Mouse (Mus musculus) embryonic facial prominence, embryonic 14.5 days (tissue): ENCODE results near the gene Ntf3. TPM values are rescaled to one million over a fixed set of nuclear protein-coding genes. Genes with fewer than 3 reads are reported as not detected.
A peak's percentile ranks its signal among the peaks of the same experiment; 100 is the strongest.

Experiments used
- ATAC-seq: fragments of 200-750 bp; cut with Nextera tagmentation; 2 replicates; pipeline ENCODE4 v1.8.0; 2017; ENCODE audit warnings: low read depth, moderate number of reproducible peaks, moderate TSS enrichment
- DNase-seq: peaks from one replicate; pipeline ENCODE4 v3.0.0-alpha.2; 2015; ENCODE audit warnings: low spot score
- H3K27ac ChIP-seq: fragments of 300-500 bp; sonication (generic); replicated peaks from 2 replicates; pipeline ENCODE4 v1.5.1; 2014; ENCODE audit warnings: low read depth, mild to moderate bottlenecking, low read length, moderate library complexity
- H3K27me3 ChIP-seq: fragments of 300-500 bp; sonication (generic); replicated peaks from 2 replicates; pipeline ENCODE4 v1.6.1; 2014; ENCODE audit warnings: low read length; ENCODE audit not compliant: control insufficient read depth, insufficient read depth
- H3K36me3 ChIP-seq: fragments of 300-500 bp; sonication (generic); 2 replicates; pipeline ENCODE4 v1.6.1; 2014; ENCODE audit warnings: low read length, mixed read lengths; ENCODE audit not compliant: control insufficient read depth, insufficient read depth
- H3K4me1 ChIP-seq: fragments of 300-500 bp; sonication (generic); 2 replicates; pipeline ENCODE4 v1.6.1; 2014; ENCODE audit warnings: antibody characterized with exemption, low read length; ENCODE audit not compliant: control insufficient read depth, insufficient read depth
- H3K4me2 ChIP-seq: fragments of 300-500 bp; sonication (generic); 2 replicates; pipeline ENCODE4 v1.6.1; 2014; ENCODE audit warnings: low read depth, mild to moderate bottlenecking, low read length, moderate library complexity, mixed read lengths
- H3K4me3 ChIP-seq: fragments of 300-500 bp; sonication (generic); 2 replicates; pipeline ENCODE4 v1.5.1; 2014; ENCODE audit warnings: low read depth, mild to moderate bottlenecking, low read length
- H3K9ac ChIP-seq: fragments of 300-500 bp; sonication (generic); 2 replicates; pipeline ENCODE4 v1.6.1; 2014; ENCODE audit warnings: low read depth, mild to moderate bottlenecking, low read length, moderate library complexity, mixed read lengths
- H3K9me3 ChIP-seq: fragments of 300-500 bp; sonication (generic); 2 replicates; pipeline ENCODE4 v1.6.1; 2016; ENCODE audit warnings: low read length; ENCODE audit not compliant: control insufficient read depth
- WGBS: fragments of 180-500 bp; shearing (Covaris S2); extraction: QIAGEN DNeasy Blood & Tissue Kit; methylation state at CpG from one replicate; pipeline ENCODE4 v1.1.7; 2014; 5-methylcytosine and 5-hydroxymethylcytosine counted together
- polyA plus RNA-seq: library from polyadenylated mRNA; unstranded; fragments of >200 nt; fragmentation: Nextera tagmentation; extraction: Ambion mirVana; gene quantifications from 2 replicates; pipeline ENCODE4 v1.2.1, GENCODE M21; 2014

Ntf3 gene
- polyA plus RNA-seq, 1 experiment from 2014 or later, result 10.9 TPM

DNA sequence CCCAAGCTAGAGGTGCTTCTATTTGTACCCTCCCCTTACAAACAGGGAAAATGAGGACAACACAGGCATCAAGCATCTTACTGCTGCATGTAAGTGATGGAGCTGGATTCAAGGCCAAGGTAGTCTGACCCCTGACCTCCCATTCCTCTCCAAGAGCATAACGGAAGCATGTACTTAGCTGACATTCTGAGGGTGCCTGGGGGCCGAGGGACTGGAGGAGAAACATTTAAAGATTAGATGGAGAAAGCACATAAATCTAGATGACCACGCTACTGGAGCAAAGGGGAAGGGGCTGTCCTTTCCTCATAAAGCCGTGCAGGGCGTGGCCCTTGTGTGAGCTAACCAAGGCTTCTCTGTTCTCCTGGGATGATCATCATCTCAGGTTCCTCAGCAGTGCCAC is 23.1 kb downstream of the Ntf3 start:
- no peak overlapping the region for H3K4me3 ChIP-seq
- DNase-seq (no peak), ATAC-seq (no peak)
- no peaks in the 10 kb centered on the region for H3K27me3 ChIP-seq
- H3K27ac ChIP-seq, result no peak overlapping the region
- H3K9ac ChIP-seq, result no peak overlapping the region
- 60% methylated on average over 5 of the region's 5 CpGs for WGBS
- H3K4me2 ChIP-seq, result no peak overlapping the region
- H3K36me3 ChIP-seq, result 0 out of 2 replicates have a peak, but pooled peaks cover 5% of the 10 kb centered on the region
- H3K4me1 ChIP-seq, result peaks cover 36% of the 10 kb centered on the region
- no peaks in the 10 kb centered on the region for H3K9me3 ChIP-seq

GRCm38 (mm10) chr6:126142741-126143140 is 24.0 kb downstream of the Ntf3 start:
- Histone ChIP-seq H3K9me3 (no peaks in the 10 kb centered on the region), H3K27ac (no peak overlapping the region), H3K4me3 (no peak overlapping the region), H3K27me3 (no peaks in the 10 kb centered on the region), H3K36me3 (0 out of 2 replicates have a peak, but pooled peaks cover 6% of the 10 kb centered on the region), H3K4me1 (peaks cover 36% of the 10 kb centered on the region), H3K4me2 (no peak overlapping the region), H3K9ac (no peak overlapping the region)
- 31% methylated on average over 3 of the region's 3 CpGs for WGBS
- ATAC-seq (peak; percentile 69), DNase-seq (peak; percentile 53)

DNA sequence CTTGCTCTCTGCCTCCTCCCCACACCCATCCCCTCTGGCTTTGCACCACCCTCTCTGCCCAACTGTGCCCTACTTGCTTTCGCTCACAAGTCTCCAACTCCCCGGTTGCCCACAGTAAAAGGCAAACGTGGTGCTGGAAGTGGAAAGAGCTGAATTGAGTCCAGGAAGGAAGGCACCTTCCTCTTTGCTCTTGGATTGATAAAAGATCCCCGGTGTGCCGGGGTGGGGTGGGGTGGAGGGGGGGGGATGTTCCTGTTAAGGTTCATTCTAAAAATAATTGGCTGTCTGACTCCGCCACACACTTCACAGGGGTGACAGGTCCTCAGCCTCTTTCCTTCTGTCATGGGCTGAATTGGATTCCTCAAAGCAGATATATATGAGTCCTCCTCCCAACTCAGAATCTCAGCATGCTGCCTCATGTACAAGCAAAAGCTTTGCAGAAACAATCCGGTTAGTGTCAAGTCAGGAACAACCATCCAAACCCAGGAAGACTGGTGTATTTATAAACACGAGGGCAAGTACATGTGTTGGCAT is 24.6 kb downstream of the Ntf3 start:
- peaks cover 36% of the 10 kb centered on the region for H3K4me1 ChIP-seq
- 0 out of 2 replicates have a peak, but pooled peaks cover 6% of the 10 kb centered on the region for H3K36me3 ChIP-seq
- DNase-seq (no peak), ATAC-seq (no peak)
- H3K4me3 ChIP-seq, result no peak overlapping the region
- no peaks in the 10 kb centered on the region for H3K27me3 ChIP-seq
- no peak overlapping the region for H3K9ac ChIP-seq
- no peak overlapping the region; the same call in 1 of the 2 replicates for H3K27ac ChIP-seq
- 56% methylated on average over 8 of the region's 8 CpGs for WGBS
- no peak overlapping the region for H3K4me2 ChIP-seq
- H3K9me3 ChIP-seq, result no peaks in the 10 kb centered on the region

GRCm38 (mm10) chr6:126141472-126141871 is 25.2 kb downstream of the Ntf3 start:
- H3K4me3 ChIP-seq, result no peak overlapping the region
- H3K4me1 ChIP-seq, result peaks cover 36% of the 10 kb centered on the region
- 0 out of 2 replicates have a peak, but pooled peaks cover 6% of the 10 kb centered on the region for H3K36me3 ChIP-seq
- no peak overlapping the region for H3K9ac ChIP-seq
- H3K9me3 ChIP-seq, result no peaks in the 10 kb centered on the region
- H3K27ac ChIP-seq, result no peak overlapping the region; the same call in 1 of the 2 replicates
- DNase-seq, result peak; percentile 85
- no peaks in the 10 kb centered on the region for H3K27me3 ChIP-seq
- ATAC-seq, result peak; percentile 73
- WGBS, result 35% methylated on average over 12 of the region's 13 CpGs
- no peak overlapping the region for H3K4me2 ChIP-seq

DNA sequence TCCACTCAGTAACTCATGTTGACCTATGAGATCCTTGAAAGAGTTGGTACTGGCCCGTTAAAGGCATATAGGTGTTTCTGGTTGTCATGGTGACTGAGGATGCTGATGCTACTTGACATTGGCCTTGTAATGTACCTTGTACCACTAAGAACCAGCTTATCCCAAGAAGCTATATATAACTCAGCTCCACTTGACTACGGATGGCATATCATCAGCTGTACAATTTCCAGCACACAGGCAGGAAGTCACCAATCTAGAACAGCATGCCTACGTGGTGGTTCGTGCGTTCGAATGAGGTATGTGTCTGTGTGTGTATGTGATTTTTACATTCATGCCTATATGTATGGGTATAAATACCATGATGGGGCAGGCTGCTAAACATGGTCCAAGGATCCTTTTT is 25.7 kb downstream of the Ntf3 start:
- no peak overlapping the region for H3K9ac ChIP-seq
- no peak overlapping the region; the same call in 1 of the 2 replicates for H3K27ac ChIP-seq
- DNase-seq, result no peak
- no peak overlapping the region for H3K4me2 ChIP-seq
- ATAC-seq, result no peak
- H3K9me3 ChIP-seq, result no peaks in the 10 kb centered on the region
- peaks cover 36% of the 10 kb centered on the region for H3K4me1 ChIP-seq
- 72% methylated on average over 6 of the region's 6 CpGs for WGBS
- no peak overlapping the region for H3K4me3 ChIP-seq
- no peaks in the 10 kb centered on the region for H3K27me3 ChIP-seq
- 0 out of 2 replicates have a peak, but pooled peaks cover 5% of the 10 kb centered on the region for H3K36me3 ChIP-seq

DNA sequence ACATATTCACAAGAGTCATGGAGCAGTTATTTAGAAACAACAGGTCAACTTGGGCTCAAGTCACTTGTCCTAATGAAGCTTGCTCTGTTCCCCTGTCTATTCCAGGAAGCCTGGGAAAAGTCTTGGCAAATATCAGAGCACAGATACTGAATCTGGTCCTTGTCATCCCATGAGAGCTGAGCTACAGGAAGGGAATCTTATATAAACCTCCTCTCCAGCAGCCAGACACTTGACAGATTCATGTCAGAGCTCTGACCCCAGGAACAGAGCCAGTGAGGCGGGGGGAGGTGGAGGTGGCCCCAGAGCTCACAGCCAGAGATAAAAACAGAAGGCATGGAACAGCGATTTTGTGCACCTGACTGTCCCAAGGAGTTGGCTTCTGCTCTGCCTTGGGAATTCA is 26.3 kb downstream of the Ntf3 start:
- Histone ChIP-seq H3K4me3 (no peak overlapping the region), H3K4me2 (no peak overlapping the region), H3K9me3 (no peaks in the 10 kb centered on the region), H3K27ac (no peak overlapping the region), H3K4me1 (peaks cover 36% of the 10 kb centered on the region), H3K9ac (no peak overlapping the region), H3K27me3 (no peaks in the 10 kb centered on the region), H3K36me3 (0 out of 2 replicates have a peak, but pooled peaks cover 3% of the 10 kb centered on the region)
- 76% methylated on average over 2 of the region's 2 CpGs for WGBS
- ATAC-seq, result no peak
- DNase-seq, result no peak

GRCm38 (mm10) chr6:126134155-126134906 is 32.4 kb downstream of the Ntf3 start:
- Histone ChIP-seq H3K4me3 (no peak overlapping the region), H3K27me3 (no peaks in the 10 kb centered on the region), H3K9ac (no peak overlapping the region), H3K36me3 (0 out of 2 replicates have a peak, but pooled peaks cover 3% of the 10 kb centered on the region), H3K4me1 (peaks cover 12% of the 10 kb centered on the region; the same call in 1 of the 2 replicates), H3K4me2 (peak overlapping the region; percentile 20), H3K9me3 (no peaks in the 10 kb centered on the region), H3K27ac (no peak overlapping the region)
- WGBS, result 27% methylated on average over 19 of the region's 19 CpGs
- peak; percentile 33; the same call in 1 of the 2 replicates for ATAC-seq
- DNase-seq, result peak; percentile 49

DNA sequence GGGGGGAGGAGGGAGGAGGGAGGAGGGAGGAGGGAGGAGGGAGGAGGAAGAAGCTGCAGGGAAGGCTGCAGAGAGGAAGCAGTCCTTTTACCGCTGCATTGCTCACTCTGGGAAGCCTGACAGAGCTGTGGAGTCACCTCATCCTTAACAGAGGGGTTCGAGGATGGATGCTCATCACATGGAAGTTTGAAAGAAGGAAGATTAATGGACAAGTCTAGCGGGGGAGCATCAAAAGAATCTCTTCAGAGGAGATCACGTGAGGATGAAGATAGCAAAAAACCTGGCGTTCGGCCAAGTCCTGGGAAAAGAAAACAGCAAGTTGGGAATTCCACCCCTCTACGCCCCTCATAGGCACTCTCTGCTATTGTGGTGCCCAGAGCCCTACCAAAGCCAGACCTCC is 38.5 kb downstream of the Ntf3 start:
- Histone ChIP-seq H3K9me3 (no peaks in the 10 kb centered on the region), H3K4me1 (peaks cover 4% of the 10 kb centered on the region; the same call in 1 of the 2 replicates), H3K27ac (no peak overlapping the region), H3K4me2 (no peak overlapping the region), H3K36me3 (no peaks in the 10 kb centered on the region), H3K9ac (no peak overlapping the region), H3K27me3 (no peaks in the 10 kb centered on the region), H3K4me3 (no peak overlapping the region)
- ATAC-seq (no peak), DNase-seq (peak; percentile 39)
- WGBS, result 51% methylated on average over 7 of the region's 7 CpGs
